Mouse (Mus musculus): ENCODE measurements around the gene Vmn2r45. TPM values are rescaled to one million over a fixed set of nuclear protein-coding genes. Genes with fewer than 3 reads are reported as not detected.
"Not testable (repeated sequence)": the region's sequence is repeated elsewhere in the genome, so short reads cannot be mapped to it uniquely, and the experiment has no call there.

The Vmn2r45 gene
- not detected in 2 replicates for polyA plus RNA-seq (2011; ENCODE audit: insufficient read depth, insufficient read length, low replicate concordance, missing spikeins)

DNA sequence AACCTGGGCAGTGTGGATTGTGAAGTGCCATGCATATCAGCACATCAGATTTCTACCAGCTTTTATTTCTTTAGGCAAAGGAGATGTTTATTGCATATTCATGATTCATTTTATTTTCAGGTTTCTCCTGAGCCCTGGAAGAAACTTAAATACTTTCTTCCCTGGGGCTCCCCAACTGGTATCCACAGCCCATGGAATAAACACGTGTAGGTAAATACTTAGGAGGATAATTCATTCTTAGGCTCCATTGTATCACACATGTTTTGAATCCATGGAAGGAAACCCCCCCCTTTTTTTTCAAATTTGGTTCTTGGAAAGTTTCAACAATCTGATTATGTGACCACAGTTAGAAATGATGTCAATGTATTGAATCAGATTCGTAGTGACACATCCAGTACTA, at the start of gene Vmn2r45:
Gene Vmn2r45, minus strand, starts transcription at position 101 of the 400 bp plus-strand sequence.
- not testable (repeated sequence) for H3K4me3 ChIP-seq (replicated peaks; ENCODE audit: control insufficient read depth, low read depth, low read length); H3K27ac ChIP-seq (ENCODE audit: control insufficient read depth, insufficient read depth, low read depth, low read length, poor library complexity); H3K4me1 ChIP-seq (ENCODE audit: control insufficient read depth, insufficient read depth, low read length)
- 45% methylated on average over 2 of the region's 2 CpGs for WGBS

Other genes with a start within 250 kb of the Vmn2r45 start
- gene Vmn2r43, start 228.5 kb downstream of the Vmn2r45 start, polyA plus RNA-seq (2011; ENCODE audit: insufficient read depth, insufficient read length, low replicate concordance, missing spikeins), result not detected in 2 replicates
- not detected in 2 replicates for gene Vmn2r44, start 105.7 kb downstream of the Vmn2r45 start, polyA plus RNA-seq (2011; ENCODE audit: insufficient read depth, insufficient read length, low replicate concordance, missing spikeins)

All from bone marrow, adult 2 months (tissue).